In the genomic region with DNA sequence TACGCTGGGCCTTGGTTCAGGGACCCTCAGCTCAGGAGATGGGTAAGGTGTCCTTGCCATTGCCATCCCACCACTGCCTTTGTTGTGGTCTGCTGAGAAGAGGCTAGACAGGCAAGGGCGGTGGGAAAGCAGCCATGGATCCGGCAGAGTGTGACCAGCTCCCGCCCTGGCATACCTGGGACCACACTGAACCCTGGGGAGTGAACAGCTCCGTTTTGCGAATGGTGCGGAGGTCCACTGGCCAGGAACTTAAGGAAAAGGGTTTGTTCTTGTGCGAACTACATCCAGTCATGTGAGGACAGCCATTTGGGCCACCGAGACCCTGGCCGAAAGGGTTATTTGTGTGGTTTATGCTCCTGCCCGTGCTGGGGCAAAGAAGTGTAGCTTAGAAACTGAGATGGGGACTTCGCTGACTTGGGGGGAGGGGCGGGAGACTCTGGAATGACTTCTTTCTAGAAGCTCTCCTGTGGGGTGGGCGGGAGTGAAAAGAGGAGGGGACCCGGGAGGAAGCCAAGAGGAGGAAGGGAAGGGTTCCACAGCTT, we compare ENCODE assay signal across 9 mouse cellular contexts.
DNase-seq lines count a peak whose midpoint lies in the region; ATAC-seq and TF ChIP-seq lines count a peak whose summit lies in the region.
"Had no signal": no experiment of that assay in that cellular context is flagged by ENCODE, and none has a peak within 500 bp of the region (broad histone marks: within the 10 kb centered on the region; RNA-seq: fewer than 3 reads in every experiment).

No protein-coding gene starts in this region.

- peak overlapping the region; percentile 21 to 37 for H3K4me3 ChIP-seq in heart, embryonic 14.5 days (ENCODE audit: control insufficient read depth in 1 of 2, insufficient read depth in 1 of 2, low read depth in 1 of 2, low read length in 2 of 2)
- H3K4me3 ChIP-seq in heart, adult 2 months, result no peak overlapping the region
- H3K4me3 ChIP-seq in hindbrain, embryonic 10.5 days, result peak overlapping the region; percentile 95
- H3K4me3 ChIP-seq in midbrain, embryonic 13.5 days (replicated peaks), result peak overlapping the region; percentile 93
- H3K4me3 ChIP-seq: myocyte had no signal

- no peak overlapping the region for H3K27ac ChIP-seq in heart, embryonic 14.5 days (replicated peaks in 1 of 2; ENCODE audit: control insufficient read depth in 1 of 2, insufficient read depth in 1 of 2, low read depth in 2 of 2, low read length in 2 of 2)
- H3K27ac ChIP-seq in heart, adult 2 months, result no peak overlapping the region
- peak overlapping the region; percentile 97 for H3K27ac ChIP-seq in hindbrain, embryonic 10.5 days
- H3K27ac ChIP-seq in midbrain, embryonic 13.5 days, result peak overlapping the region; percentile 95

- no peak for ATAC-seq in heart, embryonic 14.5 days (ENCODE audit: insufficient number of reproducible peaks, insufficient read depth, low FRiP score, low read depth)
- ATAC-seq in midbrain, embryonic 13.5 days, result peak; percentile 9; the same call in 1 of the 2 replicates

- intact Hi-C loops in heart, adult 2 months (cut with DNase I), result no loop called here

- no peaks in the 10 kb centered on the region for H3K79me2 ChIP-seq in heart, adult 2 months (replicated peaks; ENCODE audit: control insufficient read depth, insufficient read depth, low read length)

- no peak for TF ChIP-seq POLR2A in heart, adult 2 months (IDR thresholded peaks at IDR 0.05; ENCODE audit: insufficient read depth, low read depth, low read length)

- no peak for TF ChIP-seq EP300 in heart, adult 2 months (IDR thresholded peaks at IDR 0.05; ENCODE audit: insufficient read depth, low read depth, low read length)

- TF ChIP-seq CTCF in heart, adult 2 months (IDR thresholded peaks at IDR 0.05), result no peak

- WGBS in heart, embryonic 14.5 days, result 4% methylated on average over 13 of the region's 15 CpGs
- WGBS in heart, adult 2 months, result 8% methylated on average over 15 of the region's 15 CpGs
- 11% methylated on average over 15 of the region's 15 CpGs for WGBS in hindbrain, embryonic 10.5 days
- WGBS in midbrain, embryonic 13.5 days, result 8% methylated on average over 15 of the region's 15 CpGs

- H3K9me3 ChIP-seq in heart, embryonic 14.5 days (ENCODE audit: control insufficient read depth, low read length), result no peaks in the 10 kb centered on the region
- H3K9me3 ChIP-seq in hindbrain, embryonic 10.5 days, result no peaks in the 10 kb centered on the region
- no peaks in the 10 kb centered on the region for H3K9me3 ChIP-seq in midbrain, embryonic 13.5 days

- H3K9ac ChIP-seq in heart, embryonic 14.5 days (ENCODE audit: low read length), result peak overlapping the region; percentile 35; the same call in 1 of the 2 replicates
- no peak overlapping the region for H3K9ac ChIP-seq in heart, adult 2 months (ENCODE audit: low read depth, low read length)
- H3K9ac ChIP-seq in midbrain, embryonic 13.5 days (replicated peaks), result peak overlapping the region; percentile 79

- H3K4me1 ChIP-seq in heart, embryonic 14.5 days (ENCODE audit: control insufficient read depth in 2 of 2, insufficient read depth in 2 of 2, low read length in 2 of 2), result peaks cover 8 to 10% of the 10 kb centered on the region in 2 experiments; a peak in 3 of 4 replicates
- no peaks in the 10 kb centered on the region; the same call in 1 of the 2 replicates for H3K4me1 ChIP-seq in heart, adult 2 months (ENCODE audit: control insufficient read depth, insufficient read depth, low read length)
- peaks cover 84% of the 10 kb centered on the region for H3K4me1 ChIP-seq in hindbrain, embryonic 10.5 days (replicated peaks)
- H3K4me1 ChIP-seq in midbrain, embryonic 13.5 days (replicated peaks), result peaks cover 74% of the 10 kb centered on the region

- H3K4me2 ChIP-seq in heart, embryonic 14.5 days (ENCODE audit: low read length), result peak overlapping the region; percentile 65
- peak overlapping the region; percentile 77 for H3K4me2 ChIP-seq in midbrain, embryonic 13.5 days (replicated peaks)

- H3K36me3 ChIP-seq in heart, embryonic 14.5 days (ENCODE audit: control insufficient read depth, insufficient read depth, low read length), result no peaks in the 10 kb centered on the region
- no peaks in the 10 kb centered on the region for H3K36me3 ChIP-seq in heart, adult 2 months (ENCODE audit: control insufficient read depth, insufficient read depth, low read length)
- H3K36me3 ChIP-seq in hindbrain, embryonic 10.5 days, result peaks cover 55% of the 10 kb centered on the region
- peaks cover 23% of the 10 kb centered on the region for H3K36me3 ChIP-seq in midbrain, embryonic 13.5 days

- DNase-seq in heart, adult 2 months, result no peak
- DNase-seq in R1 (ENCODE audit: low read depth, low spot score), result peak; percentile 40
- peak; percentile 51 for DNase-seq in hindbrain, embryonic 10.5 days (ENCODE audit: low spot score)
- no peak for DNase-seq in ovary, postnatal 10 days (ENCODE audit: low spot score)
- DNase-seq in B cell, adult 2 months, result no peak
- no peak for DNase-seq in adrenal gland, adult (ENCODE audit: inconsistent age in 2 of 2, low spot score in 1 of 2)

- peaks cover 84% of the 10 kb centered on the region for H3K27me3 ChIP-seq in heart, embryonic 14.5 days (ENCODE audit: control insufficient read depth, insufficient read depth, low read length)
- H3K27me3 ChIP-seq in heart, adult 2 months (ENCODE audit: control insufficient read depth, insufficient read depth, low read length), result peaks cover 9% of the 10 kb centered on the region; the same call in 1 of the 2 replicates
- peaks cover 60% of the 10 kb centered on the region for H3K27me3 ChIP-seq in hindbrain, embryonic 10.5 days (ENCODE audit: insufficient read depth, poor library complexity, severe bottlenecking)
- no peaks in the 10 kb centered on the region for H3K27me3 ChIP-seq in midbrain, embryonic 13.5 days

Comparison
In these comparisons a context has a peak if more than half of its experiments do, and no peak if none do; other contexts are left out.
1. H3K27ac ChIP-seq: peak in hindbrain, embryonic 10.5 days (single experiment) and midbrain, embryonic 13.5 days (single experiment); none in heart, embryonic 14.5 days (0 of 2) and heart, adult 2 months (single experiment).
2. DNase-seq: peak in R1 (single experiment) and hindbrain, embryonic 10.5 days (single experiment); none in heart, adult 2 months (0 of 2), ovary, postnatal 10 days (single experiment), B cell, adult 2 months (0 of 2) and adrenal gland, adult (0 of 2).